In genomic region chr5:129724268-129724667, GRCm38 (mm10) we compare ENCODE assay signal across 8 mouse cellular contexts. TPM values are rescaled to one million over a fixed set of nuclear protein-coding genes. Genes with fewer than 3 reads are reported as not detected.
A peak's percentile ranks its signal among the peaks of the same experiment; 100 is the strongest.
DNase-seq lines count a peak whose midpoint lies in the region; ATAC-seq and TF ChIP-seq lines count a peak whose summit lies in the region.

No protein-coding gene starts in this region.

- intact Hi-C loops in left cerebral cortex, adult 2 months (cut with DNase I) = loop anchor here (2.0 kb wide), 1 partner anchor 53 kb away; the partner anchor contains the start of gene Zfp11

- peak overlapping the region; percentile 68 for H3K4me3 ChIP-seq in left cerebral cortex, adult 2 months
- H3K4me3 ChIP-seq in embryonic facial prominence, embryonic 14.5 days (ENCODE audit: low read depth, low read length) = peak overlapping the region; percentile 80
- H3K4me3 ChIP-seq in intestine, embryonic 16.5 days (ENCODE audit: low read length) = peak overlapping the region; percentile 77
- H3K4me3 ChIP-seq in myocyte = peak overlapping the region; percentile 44

- peak overlapping the region; percentile 59 for H3K4me2 ChIP-seq in embryonic facial prominence, embryonic 14.5 days (ENCODE audit: low read depth, low read length)
- H3K4me2 ChIP-seq in intestine, embryonic 16.5 days (ENCODE audit: low read depth, low read length) = peak overlapping the region; percentile 54
- peak overlapping the region; percentile 70 for H3K4me2 ChIP-seq in myocyte (ENCODE audit: low read depth)

- H3K9ac ChIP-seq in embryonic facial prominence, embryonic 14.5 days (ENCODE audit: low read depth, low read length) = peak overlapping the region; percentile 98
- H3K9ac ChIP-seq in intestine, embryonic 16.5 days (ENCODE audit: low read depth, low read length) = peak overlapping the region; percentile 89

- H3K9me3 ChIP-seq in embryonic facial prominence, embryonic 14.5 days (ENCODE audit: control insufficient read depth, low read length) = no peaks in the 10 kb centered on the region
- H3K9me3 ChIP-seq in intestine, embryonic 16.5 days (ENCODE audit: control insufficient read depth, low read length) = no peaks in the 10 kb centered on the region; the same call in 1 of the 2 replicates

- no peak for TF ChIP-seq CTCF in left cerebral cortex, adult 2 months (IDR thresholded peaks at IDR 0.05)

- H3K4me1 ChIP-seq in embryonic facial prominence, embryonic 14.5 days (ENCODE audit: control insufficient read depth, insufficient read depth, low read length) = peaks cover 16% of the 10 kb centered on the region; the same call in 1 of the 2 replicates
- peaks cover 11% of the 10 kb centered on the region for H3K4me1 ChIP-seq in intestine, embryonic 16.5 days (ENCODE audit: control insufficient read depth, insufficient read depth, low read length)

- 48% methylated on average over 4 of the region's 4 CpGs for WGBS in embryonic facial prominence, embryonic 14.5 days
- 48% methylated on average over 4 of the region's 4 CpGs for WGBS in intestine, embryonic 16.5 days

- H3K79me2 ChIP-seq in myocyte (ENCODE audit: control insufficient read depth, insufficient read depth) = peaks cover 29% of the 10 kb centered on the region

- peak overlapping the region; percentile 78 for H3ac ChIP-seq in myocyte (ENCODE audit: control insufficient read depth, insufficient read length)

- TF ChIP-seq POLR2A in myocyte (IDR thresholded peaks at IDR 0.05; ENCODE audit: insufficient read length, low read depth) = no peak

- no peaks in the 10 kb centered on the region for H3K27me3 ChIP-seq in embryonic facial prominence, embryonic 14.5 days (replicated peaks; ENCODE audit: control insufficient read depth, insufficient read depth, low read length)
- H3K27me3 ChIP-seq in intestine, embryonic 16.5 days (replicated peaks; ENCODE audit: control insufficient read depth, insufficient read depth, low read length) = no peaks in the 10 kb centered on the region
- H3K27me3 ChIP-seq in myocyte (ENCODE audit: control insufficient read depth, insufficient read depth, insufficient read length) = no peaks in the 10 kb centered on the region

- H3K27ac ChIP-seq in left cerebral cortex, adult 2 months = peak overlapping the region; percentile 92; the same call in 1 of the 2 replicates
- H3K27ac ChIP-seq in embryonic facial prominence, embryonic 14.5 days (replicated peaks; ENCODE audit: low read depth, low read length) = peak overlapping the region; percentile 95
- peak overlapping the region; percentile 98 for H3K27ac ChIP-seq in intestine, embryonic 16.5 days (ENCODE audit: low read length)

- no peak for ATAC-seq in embryonic facial prominence, embryonic 14.5 days (ENCODE audit: low read depth)
- peak; percentile 16; the same call in 1 of the 2 replicates for ATAC-seq in intestine, embryonic 16.5 days

- no peak for DNase-seq in left cerebral cortex, adult 2 months (ENCODE audit: extremely low spot score in 1 of 2, low spot score in 2 of 2)
- DNase-seq in left cerebral cortex, adult 18-20 months (ENCODE audit: low spot score in 2 of 2) = no peak
- DNase-seq in embryonic facial prominence, embryonic 14.5 days (ENCODE audit: low spot score) = no peak
- DNase-seq in ovary, postnatal 10 days (ENCODE audit: low spot score) = no peak
- no peak for DNase-seq in kidney, adult 18-20 months
- no peak for DNase-seq in right cerebral cortex, postnatal 14 days

- peaks cover 9% of the 10 kb centered on the region for H3K36me3 ChIP-seq in embryonic facial prominence, embryonic 14.5 days (ENCODE audit: control insufficient read depth, insufficient read depth, low read length)
- H3K36me3 ChIP-seq in intestine, embryonic 16.5 days (ENCODE audit: control insufficient read depth, insufficient read depth, low read length) = no peaks in the 10 kb centered on the region
- no peaks in the 10 kb centered on the region for H3K36me3 ChIP-seq in myocyte (ENCODE audit: control insufficient read depth, insufficient read depth)

TF ChIP-seq in myocyte, 11 proteins besides CTCF, POLR2A, EP300 and RAD21:
- no peak for TF ChIP-seq USF1 (IDR thresholded peaks at IDR 0.05; ENCODE audit: low read depth)
- TF ChIP-seq POLR2AphosphoS2 (IDR thresholded peaks at IDR 0.05; ENCODE audit: insufficient read length, low read depth) = no peak
- TF ChIP-seq TCF12 (IDR thresholded peaks at IDR 0.05; ENCODE audit: insufficient read depth, poor library complexity, severe bottlenecking) = no peak
- TF ChIP-seq MYOD1 (IDR thresholded peaks at IDR 0.05; ENCODE audit: control insufficient read depth in 1 of 3, insufficient read length in 2 of 3, low read depth in 2 of 3) = no peak
- TF ChIP-seq REST (IDR thresholded peaks at IDR 0.05; ENCODE audit: insufficient read depth, insufficient read length) = no peak
- TF ChIP-seq MYOG (IDR thresholded peaks at IDR 0.05; ENCODE audit: control insufficient read depth in 1 of 3, insufficient read depth in 1 of 3, insufficient read length in 2 of 3, low read depth in 2 of 3) = no peak
- TF ChIP-seq E2F4 (IDR thresholded peaks at IDR 0.05; ENCODE audit: insufficient read depth) = no peak
- no peak for TF ChIP-seq SRF (IDR thresholded peaks at IDR 0.05; ENCODE audit: control insufficient read depth, insufficient read length, low read depth)
- TF ChIP-seq MAX (IDR thresholded peaks at IDR 0.05; ENCODE audit: low read depth) = no peak
- TF ChIP-seq TCF3 (IDR thresholded peaks at IDR 0.05; ENCODE audit: insufficient read length, low read depth) = no peak
- no peak for TF ChIP-seq CEBPB (IDR thresholded peaks at IDR 0.05; ENCODE audit: insufficient read depth, poor library complexity, severe bottlenecking)

RNA-seq across cellular contexts. Expression of gene Nipsnap2, which starts 0.6 kb away (rescaled TPM):
- total RNA-seq in left cerebral cortex, adult 2 months (2021) = 10 to 100 TPM; 72.4 to 72.6 TPM
- 10 to 100 TPM; 77.7 to 81.8 TPM for total RNA-seq in left cerebral cortex, adult 18-20 months (2021)
- polyA plus RNA-seq in embryonic facial prominence, embryonic 14.5 days (2014; fragmentation: Nextera tagmentation; extraction: Ambion mirVana) = 112 and 116 TPM in 2 replicates
- polyA plus RNA-seq in intestine, embryonic 16.5 days (2015; fragmentation: Nextera tagmentation; extraction: Ambion mirVana) = 73.9 and 80.4 TPM in 2 replicates
- 67.6 TPM for polyA plus RNA-seq in myocyte (2012; fragmentation: generic; extraction: Trizol)

RNA-seq across cellular contexts. Expression of gene Mrps17, which starts 9.0 kb away (rescaled TPM):
- 10 to 100 TPM; 78.0 to 87.8 TPM for total RNA-seq in left cerebral cortex, adult 2 months (2021)
- 10 to 100 TPM; 72.8 to 81.5 TPM for total RNA-seq in left cerebral cortex, adult 18-20 months (2021)
- polyA plus RNA-seq in embryonic facial prominence, embryonic 14.5 days (2014; fragmentation: Nextera tagmentation; extraction: Ambion mirVana) = 196 and 210 TPM in 2 replicates
- polyA plus RNA-seq in intestine, embryonic 16.5 days (2015; fragmentation: Nextera tagmentation; extraction: Ambion mirVana) = 183 and 196 TPM in 2 replicates
- 138 TPM for polyA plus RNA-seq in myocyte (2012; fragmentation: generic; extraction: Trizol)

RNA-seq across cellular contexts. Expression of gene Sept14, which starts 16.0 kb away (rescaled TPM):
- not detected for total RNA-seq in left cerebral cortex, adult 2 months (2021)
- not detected for total RNA-seq in left cerebral cortex, adult 18-20 months (2021)
- polyA plus RNA-seq in embryonic facial prominence, embryonic 14.5 days (2014; fragmentation: Nextera tagmentation; extraction: Ambion mirVana) = not detected in 2 replicates
- polyA plus RNA-seq in intestine, embryonic 16.5 days (2015; fragmentation: Nextera tagmentation; extraction: Ambion mirVana) = not detected in 2 replicates
- polyA plus RNA-seq in myocyte (2012; fragmentation: generic; extraction: Trizol) = 0.10 TPM

RNA-seq across cellular contexts. Expression of gene Zfp11, which starts 54.4 kb away (rescaled TPM):
- 1 to 10 TPM; 6.8 to 6.9 TPM for total RNA-seq in left cerebral cortex, adult 2 months (2021)
- 1 to 10 TPM; 6.2 to 7.2 TPM for total RNA-seq in left cerebral cortex, adult 18-20 months (2021)
- 3.8 and 4.2 TPM in 2 replicates for polyA plus RNA-seq in embryonic facial prominence, embryonic 14.5 days (2014; fragmentation: Nextera tagmentation; extraction: Ambion mirVana)
- 2.6 and 3.1 TPM in 2 replicates for polyA plus RNA-seq in intestine, embryonic 16.5 days (2015; fragmentation: Nextera tagmentation; extraction: Ambion mirVana)
- polyA plus RNA-seq in myocyte (2012; fragmentation: generic; extraction: Trizol) = 0.91 TPM
